In the genomic region with DNA sequence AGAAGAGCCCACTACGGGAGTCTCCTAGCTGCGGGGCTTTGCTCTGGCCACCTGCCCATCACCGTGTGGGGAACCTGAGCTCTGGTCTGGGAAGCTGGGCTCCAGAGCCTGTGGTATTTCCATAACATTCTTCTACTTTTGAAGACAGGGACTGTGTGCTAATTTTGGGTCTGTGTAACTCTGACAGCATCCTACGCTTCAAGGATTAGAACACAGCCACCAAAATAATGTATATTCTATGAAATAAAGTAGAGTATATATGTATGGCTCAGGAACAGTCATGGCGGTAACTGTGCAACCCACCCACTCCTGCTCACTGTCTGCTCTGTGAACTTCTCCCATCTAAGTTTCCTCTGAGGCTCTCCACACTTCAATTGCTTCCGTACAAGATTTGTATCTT, we compare ENCODE assay signal across 26 mouse cellular contexts.
"Had no signal": no experiment of that assay in that cellular context is flagged by ENCODE, and none has a peak within 500 bp of the region (broad histone marks: within the 10 kb centered on the region; RNA-seq: fewer than 3 reads in every experiment).

No protein-coding gene starts in this region.

- H3K4me3 ChIP-seq: heart, embryonic 10.5 days; heart, embryonic 12.5 days; hindbrain, embryonic 10.5 days; hindbrain, embryonic 12.5 days; intestine, embryonic 15.5 days; layer of hippocampus, adult 2 months; limb, embryonic 10.5 days; limb, embryonic 12.5 days; liver, embryonic 13.5 days; liver, embryonic 15.5 days had no signal

- ATAC-seq: forebrain, postnatal 0 days; hindbrain, embryonic 16.5 days; inflammation-experienced regulatory T-cells, adult 6 months; intestine, embryonic 15.5 days; intestine, postnatal 0 days had no signal

- DNase-seq: forebrain, postnatal 0 days; gastrocnemius, postnatal 14 days; gastrocnemius, postnatal 36 days; heart, adult 18-20 months; heart, postnatal 10 days; heart, postnatal 4 days; kidney, adult 18-20 months; kidney, adult 8-10 months; kidney, postnatal 10 days; kidney, postnatal 25 days; kidney, postnatal 4 days; liver; liver, embryonic 13.5 days had no signal

- H3K27ac ChIP-seq: heart, embryonic 10.5 days; hindbrain, embryonic 10.5 days; hindbrain, embryonic 12.5 days; hindbrain, embryonic 14.5 days; intestine, embryonic 15.5 days; layer of hippocampus, adult 2 months; limb, embryonic 10.5 days; limb, embryonic 12.5 days; liver, embryonic 13.5 days; liver, embryonic 15.5 days had no signal
